Mouse (Mus musculus): Measurements from ENCODE around the gene Nbas.
A peak's percentile ranks its signal among the peaks of the same experiment; 100 is the strongest.

Gene Nbas

GRCm38 (mm10) chr12:13389644-13390043 is 120.7 kb downstream of the Nbas start:
- no peak for DNase-seq (ENCODE audit: low spot score)

- no peak for DNase-seq (ENCODE audit: low spot score)
Measured at GRCm38 (mm10) chr12:13410191-13410590, 141.3 kb downstream of the Nbas start.

- DNase-seq (ENCODE audit: low spot score), result no peak
Measured at GRCm38 (mm10) chr12:13418651-13419050, 149.7 kb downstream of the Nbas start.

GRCm38 (mm10) chr12:13430219-13430618 is 161.3 kb downstream of the Nbas start:
- no peak for DNase-seq (ENCODE audit: low spot score)

GRCm38 (mm10) chr12:13444653-13445431 is 175.9 kb downstream of the Nbas start:
- DNase-seq (ENCODE audit: low spot score), result no peak

GRCm38 (mm10) chr12:13445486-13446065 is 176.6 kb downstream of the Nbas start:
- DNase-seq (ENCODE audit: low spot score), result no peak

- DNase-seq (ENCODE audit: low spot score), result no peak
Measured at GRCm38 (mm10) chr12:13448916-13449315, 180.0 kb downstream of the Nbas start.

- DNase-seq (ENCODE audit: low spot score), result no peak
Measured at GRCm38 (mm10) chr12:13452050-13452449, 183.1 kb downstream of the Nbas start.

GRCm38 (mm10) chr12:13460223-13460853 is 191.4 kb downstream of the Nbas start:
- DNase-seq (ENCODE audit: low spot score), result no peak

GRCm38 (mm10) chr12:13461558-13462153 is 192.7 kb downstream of the Nbas start:
- no peak for DNase-seq (ENCODE audit: low spot score)

GRCm38 (mm10) chr12:13462397-13462796 is 193.5 kb downstream of the Nbas start:
- DNase-seq (ENCODE audit: low spot score), result peak; percentile 14

GRCm38 (mm10) chr12:13465554-13465953 is 196.6 kb downstream of the Nbas start:
- no peak for DNase-seq (ENCODE audit: low spot score)

- no peak for DNase-seq (ENCODE audit: low spot score)
Measured at GRCm38 (mm10) chr12:13474881-13475280, 205.9 kb downstream of the Nbas start.

GRCm38 (mm10) chr12:13479163-13479562 is 210.2 kb downstream of the Nbas start:
- no peak for DNase-seq (ENCODE audit: low spot score)

GRCm38 (mm10) chr12:13486278-13486677 is 217.3 kb downstream of the Nbas start:
- DNase-seq (ENCODE audit: low spot score), result no peak

GRCm38 (mm10) chr12:13497211-13497610 is 228.3 kb downstream of the Nbas start:
- no peak for DNase-seq (ENCODE audit: low spot score)

- no peak for DNase-seq (ENCODE audit: low spot score)
Measured at GRCm38 (mm10) chr12:13499237-13499889, 230.4 kb downstream of the Nbas start.

- peak; percentile 52 for DNase-seq (ENCODE audit: low spot score)
Measured at GRCm38 (mm10) chr12:13500191-13500590, 231.3 kb downstream of the Nbas start.

GRCm38 (mm10) chr12:13504771-13505444 is 236.0 kb downstream of the Nbas start:
- no peak for DNase-seq (ENCODE audit: low spot score)

GRCm38 (mm10) chr12:13518082-13518481 is 249.1 kb downstream of the Nbas start:
- DNase-seq (ENCODE audit: low spot score), result no peak

GRCm38 (mm10) chr12:13519413-13519812 is 250.5 kb downstream of the Nbas start:
- no peak for DNase-seq (ENCODE audit: low spot score)

All from layer of hippocampus, adult 11-12 months (tissue).